10 mouse cellular contexts compared by ENCODE assay signal in genomic region chr2:52036929-52037595, GRCm38 (mm10). TPM values are rescaled to one million over a fixed set of nuclear protein-coding genes. Genes with fewer than 3 reads are reported as not detected.
A peak's percentile ranks its signal among the peaks of the same experiment; 100 is the strongest.
DNase-seq lines count a peak whose midpoint lies in the region; ATAC-seq and TF ChIP-seq lines count a peak whose summit lies in the region.
"Had no signal": no experiment of that assay in that cellular context is flagged by ENCODE, and none has a peak within 500 bp of the region (broad histone marks: within the 10 kb centered on the region; RNA-seq: fewer than 3 reads in every experiment).

No protein-coding gene starts in this region.

- H3K9ac ChIP-seq in lung, embryonic 14.5 days: no peak overlapping the region
- no peak overlapping the region for H3K9ac ChIP-seq in forebrain, embryonic 15.5 days (replicated peaks)
- H3K9ac ChIP-seq in liver, embryonic 12.5 days: no peak overlapping the region
- H3K9ac ChIP-seq in stomach, embryonic 15.5 days: no peak overlapping the region

- WGBS in lung, embryonic 14.5 days: 42% methylated on average over 10 of the region's 11 CpGs
- 34% methylated on average over 10 of the region's 11 CpGs for WGBS in forebrain, embryonic 15.5 days
- WGBS in liver, embryonic 12.5 days (ENCODE audit: insufficient replicate concordance): 53% methylated on average over 8 of the region's 11 CpGs
- 53% methylated on average over 9 of the region's 11 CpGs for WGBS in stomach, embryonic 15.5 days

- peak overlapping the region; percentile 52 for H3K4me2 ChIP-seq in lung, embryonic 14.5 days
- peak overlapping the region; percentile 62 for H3K4me2 ChIP-seq in forebrain, embryonic 15.5 days (replicated peaks)
- peak overlapping the region; percentile 54 for H3K4me2 ChIP-seq in liver, embryonic 12.5 days
- peak overlapping the region; percentile 55 for H3K4me2 ChIP-seq in stomach, embryonic 15.5 days

- no peak for TF ChIP-seq CTCF in lung, embryonic 14.5 days (IDR thresholded peaks at IDR 0.05; ENCODE audit: low read depth)

- no peaks in the 10 kb centered on the region for H3K27me3 ChIP-seq in lung, embryonic 14.5 days (ENCODE audit: insufficient read depth, low read length)
- no peaks in the 10 kb centered on the region for H3K27me3 ChIP-seq in forebrain, embryonic 15.5 days
- peaks cover 29% of the 10 kb centered on the region for H3K27me3 ChIP-seq in liver, embryonic 12.5 days (replicated peaks)
- H3K27me3 ChIP-seq in stomach, embryonic 15.5 days (replicated peaks): no peaks in the 10 kb centered on the region

- no peaks in the 10 kb centered on the region for H3K4me1 ChIP-seq in lung, embryonic 14.5 days (ENCODE audit: insufficient read depth)
- peaks cover 17% of the 10 kb centered on the region for H3K4me1 ChIP-seq in forebrain, embryonic 15.5 days
- H3K4me1 ChIP-seq in liver, embryonic 12.5 days: no peaks in the 10 kb centered on the region
- H3K4me1 ChIP-seq in stomach, embryonic 15.5 days: no peaks in the 10 kb centered on the region

- no peaks in the 10 kb centered on the region for H3K36me3 ChIP-seq in lung, embryonic 14.5 days (ENCODE audit: insufficient read depth)
- H3K36me3 ChIP-seq in forebrain, embryonic 15.5 days: no peaks in the 10 kb centered on the region
- H3K36me3 ChIP-seq in liver, embryonic 12.5 days: no peaks in the 10 kb centered on the region
- no peaks in the 10 kb centered on the region for H3K36me3 ChIP-seq in stomach, embryonic 15.5 days

- no peak overlapping the region; the same call in 1 of the 2 replicates for H3K4me3 ChIP-seq in lung, embryonic 14.5 days (ENCODE audit: low read depth, low read length)
- H3K4me3 ChIP-seq in forebrain, embryonic 15.5 days: no peak overlapping the region
- peak overlapping the region; percentile 34; the same call in 1 of the 2 replicates for H3K4me3 ChIP-seq in liver, embryonic 12.5 days
- peak overlapping the region; percentile 38 for H3K4me3 ChIP-seq in stomach, embryonic 15.5 days (replicated peaks)

- peak; percentile 7 for DNase-seq in lung, embryonic 14.5 days
- no peak for DNase-seq in lung, adult 18-20 months
- DNase-seq in Muller cell, postnatal 12 days (ENCODE audit: inconsistent ontology term): no peak
- DNase-seq in left cerebral cortex, adult 8-10 months (ENCODE audit: low spot score in 2 of 2): no peak

- peak; percentile 47 for ATAC-seq in lung, embryonic 14.5 days (ENCODE audit: insufficient read depth)
- ATAC-seq in forebrain, embryonic 15.5 days (replicated peaks): peak; percentile 78
- ATAC-seq in liver, embryonic 12.5 days: no peak
- ATAC-seq in stomach, embryonic 15.5 days (ENCODE audit: insufficient read depth, low FRiP score, low read depth): no peak
- ATAC-seq in megakaryocyte, adult 5-6 weeks (ENCODE audit: poor library complexity, severe bottlenecking): no peak
- ATAC-seq: inflammation-experienced regulatory T-cells, adult 6 months; Patski had no signal

- H3K27ac ChIP-seq in lung, embryonic 14.5 days (ENCODE audit: low read depth): no peak overlapping the region
- no peak overlapping the region for H3K27ac ChIP-seq in forebrain, embryonic 15.5 days (replicated peaks)
- H3K27ac ChIP-seq in liver, embryonic 12.5 days: no peak overlapping the region
- H3K27ac ChIP-seq in stomach, embryonic 15.5 days: no peak overlapping the region

- H3K9me3 ChIP-seq in lung, embryonic 14.5 days (ENCODE audit: low read depth, low read length): no peaks in the 10 kb centered on the region
- H3K9me3 ChIP-seq in forebrain, embryonic 15.5 days: no peaks in the 10 kb centered on the region
- no peaks in the 10 kb centered on the region for H3K9me3 ChIP-seq in liver, embryonic 12.5 days (replicated peaks)
- H3K9me3 ChIP-seq in stomach, embryonic 15.5 days: no peaks in the 10 kb centered on the region

RNA-seq across cellular contexts. Expression of gene Tnfaip6, which starts 0.7 kb away (rescaled TPM):
- polyA plus RNA-seq in lung, embryonic 14.5 days (2014; fragmentation: Nextera tagmentation; extraction: Ambion mirVana): 6.2 and 6.3 TPM in 2 replicates
- polyA plus RNA-seq in forebrain, embryonic 15.5 days (2015; fragmentation: Nextera tagmentation; extraction: Ambion mirVana): 6.4 and 6.6 TPM in 2 replicates
- polyA plus RNA-seq in liver, embryonic 12.5 days (2016; fragmentation: Nextera tagmentation; extraction: Ambion mirVana): 0.45 and 0.68 TPM in 2 replicates
- 3.4 and 4.3 TPM in 2 replicates for polyA plus RNA-seq in stomach, embryonic 15.5 days (2015; fragmentation: Nextera tagmentation; extraction: Ambion mirVana)
- 0.56 and 0.93 TPM in 2 replicates for total RNA-seq in megakaryocyte, adult 5-6 weeks (2015)
- total RNA-seq in megakaryocyte, adult 5-6 weeks (2017): 0.94 and 1.1 TPM in 2 replicates
- 10 to 100 TPM; 10.8 to 13.1 (median 11.9) TPM for total RNA-seq in left cerebral cortex, adult 8-10 months (2022)
- polyA plus RNA-seq: Patski had no signal

RNA-seq across cellular contexts. Expression of gene Rif1, which starts 35.6 kb away (rescaled TPM):
- 57.0 and 61.9 TPM in 2 replicates for polyA plus RNA-seq in lung, embryonic 14.5 days (2014; fragmentation: Nextera tagmentation; extraction: Ambion mirVana)
- 25.1 and 31.0 TPM in 2 replicates for polyA plus RNA-seq in forebrain, embryonic 15.5 days (2015; fragmentation: Nextera tagmentation; extraction: Ambion mirVana)
- polyA plus RNA-seq in liver, embryonic 12.5 days (2016; fragmentation: Nextera tagmentation; extraction: Ambion mirVana): 33.8 and 35.9 TPM in 2 replicates
- polyA plus RNA-seq in stomach, embryonic 15.5 days (2015; fragmentation: Nextera tagmentation; extraction: Ambion mirVana): 29.1 and 32.7 TPM in 2 replicates
- 41.2 and 51.0 TPM in 2 replicates for total RNA-seq in megakaryocyte, adult 5-6 weeks (2015)
- total RNA-seq in megakaryocyte, adult 5-6 weeks (2017): 48.3 and 64.6 TPM in 2 replicates
- total RNA-seq in left cerebral cortex, adult 8-10 months (2022): 10 to 100 TPM; 24.6 to 27.5 (median 25.2) TPM

Comparison
In these comparisons a context has a peak if more than half of its experiments do, and no peak if none do; other contexts are left out.
1. ATAC-seq: peak in lung, embryonic 14.5 days (single experiment) and forebrain, embryonic 15.5 days (single experiment); none in liver, embryonic 12.5 days (single experiment), stomach, embryonic 15.5 days (single experiment) and megakaryocyte, adult 5-6 weeks (single experiment).
2. H3K4me3 ChIP-seq: peak in liver, embryonic 12.5 days (single experiment) and stomach, embryonic 15.5 days (single experiment); none in lung, embryonic 14.5 days (single experiment) and forebrain, embryonic 15.5 days (single experiment).
3. Peak in every context shown above with its lines, with median percentiles within 50 percentile points of each other: H3K4me2 ChIP-seq.